Mouse (Mus musculus) forebrain, embryonic 14.5 days (tissue): ENCODE measurements around the gene Setd1a. TPM values are rescaled to one million over a fixed set of nuclear protein-coding genes. Genes with fewer than 3 reads are reported as not detected.

Experiments used
- ATAC-seq: fragments of 200-750 bp; cut with Nextera tagmentation; 2 replicates; pipeline ENCODE4 v1.8.0; 2017; ENCODE audit warnings: mild to moderate bottlenecking, moderate library complexity
- DNase-seq: peaks from one replicate; pipeline ENCODE4 v3.0.0-alpha.2; 2015; ENCODE audit warnings: low spot score
- H3K27ac ChIP-seq: fragments of 300-500 bp; sonication (generic); 2 replicates; pipeline ENCODE4 v1.5.1; 2014; ENCODE audit warnings: low read depth, mild to moderate bottlenecking, control low read depth, low read length, moderate library complexity
- H3K27me3 ChIP-seq: fragments of 300-500 bp; sonication (generic); replicated peaks from 2 replicates; pipeline ENCODE4 v1.6.1; 2014; ENCODE audit warnings: low read length, control low read depth, mixed read lengths; ENCODE audit not compliant: control insufficient read depth, insufficient read depth
- H3K36me3 ChIP-seq: fragments of 300-500 bp; sonication (generic); 2 replicates; pipeline ENCODE4 v1.6.1; 2014; ENCODE audit warnings: low read length, control low read depth; ENCODE audit not compliant: control insufficient read depth, insufficient read depth
- H3K4me1 ChIP-seq: fragments of 300-500 bp; sonication (generic); 2 replicates; pipeline ENCODE4 v1.6.1; 2014; ENCODE audit warnings: antibody characterized with exemption, low read length, control low read depth; ENCODE audit not compliant: control insufficient read depth, insufficient read depth
- H3K4me2 ChIP-seq: fragments of 300-500 bp; sonication (generic); 2 replicates; pipeline ENCODE4 v1.6.1; 2014; ENCODE audit warnings: mild to moderate bottlenecking, control low read depth, low read length
- H3K4me3 ChIP-seq: fragments of 300-500 bp; sonication (generic); 2 replicates; pipeline ENCODE4 v1.5.1; 2014; ENCODE audit warnings: low read depth, low read length, control low read depth
- H3K9ac ChIP-seq: fragments of 300-500 bp; sonication (generic); 2 replicates; pipeline ENCODE4 v1.6.1; 2014; ENCODE audit warnings: mild to moderate bottlenecking, low read length, control low read depth, moderate library complexity
- H3K9me3 ChIP-seq: fragments of 300-500 bp; sonication (generic); replicated peaks from 2 replicates; pipeline ENCODE4 v1.6.1; 2016; ENCODE audit warnings: low read length, control low read depth, mixed read lengths; ENCODE audit not compliant: control insufficient read depth
- WGBS: fragments of 180-500 bp; shearing (Covaris S2); extraction: QIAGEN DNeasy Blood & Tissue Kit; methylation state at CpG from one replicate; pipeline ENCODE4 v1.1.7; 2014; 5-methylcytosine and 5-hydroxymethylcytosine counted together
- polyA plus RNA-seq: library from polyadenylated mRNA; unstranded; fragments of >200 nt; fragmentation: Nextera tagmentation; extraction: Ambion mirVana; gene quantifications from 2 replicates; pipeline ENCODE4 v1.2.1, GENCODE M21; 2014

The Setd1a gene
- polyA plus RNA-seq, 1 experiment from 2014 or later = 17.0 TPM

DNA sequence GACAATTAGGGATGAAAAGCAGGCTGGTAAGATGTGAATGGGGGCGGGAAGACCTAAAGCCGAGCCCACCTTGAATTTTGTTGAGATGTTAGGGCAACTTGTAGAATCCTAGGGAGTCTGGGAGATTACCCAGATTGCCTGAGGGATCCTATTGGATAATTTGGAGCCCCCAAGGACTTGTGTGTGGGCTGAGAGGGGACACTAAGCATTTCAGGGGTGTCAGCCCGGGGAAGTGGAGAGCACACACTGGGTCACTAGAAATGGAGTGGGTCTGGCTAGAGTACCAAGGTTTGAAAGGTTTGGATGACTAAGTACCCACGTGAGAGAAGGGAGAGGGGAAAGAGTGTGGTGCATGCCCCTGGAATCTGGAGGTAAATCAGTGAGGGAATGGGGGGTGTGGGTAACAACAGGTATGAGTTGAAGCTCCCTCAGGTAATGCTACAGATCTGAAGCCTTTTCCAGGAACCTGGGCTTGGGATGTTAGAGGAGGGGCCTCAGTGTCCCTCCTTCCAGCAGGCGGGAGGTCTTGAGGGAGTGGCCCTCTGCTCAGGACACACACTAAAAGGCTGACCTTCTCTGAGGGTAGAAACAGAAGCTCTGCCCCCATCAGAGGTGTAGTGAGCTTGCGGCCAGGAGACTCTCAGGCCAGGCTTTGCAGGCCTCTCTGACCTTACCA is 28.8 kb upstream of the Setd1a start:
- Histone ChIP-seq H3K4me2 (peak overlapping the region; percentile 89), H3K27ac (peak overlapping the region; percentile 84; the same call in 1 of the 2 replicates), H3K9ac (peak overlapping the region; percentile 91), H3K4me3 (peak overlapping the region; percentile 87), H3K36me3 (peaks cover 49% of the 10 kb centered on the region), H3K27me3 (no peaks in the 10 kb centered on the region), H3K4me1 (peaks cover 11% of the 10 kb centered on the region; the same call in 1 of the 2 replicates), H3K9me3 (no peaks in the 10 kb centered on the region)
- 32% methylated on average over 6 of the region's 6 CpGs for WGBS
- DNase-seq = no peak
- ATAC-seq = no peak

DNA sequence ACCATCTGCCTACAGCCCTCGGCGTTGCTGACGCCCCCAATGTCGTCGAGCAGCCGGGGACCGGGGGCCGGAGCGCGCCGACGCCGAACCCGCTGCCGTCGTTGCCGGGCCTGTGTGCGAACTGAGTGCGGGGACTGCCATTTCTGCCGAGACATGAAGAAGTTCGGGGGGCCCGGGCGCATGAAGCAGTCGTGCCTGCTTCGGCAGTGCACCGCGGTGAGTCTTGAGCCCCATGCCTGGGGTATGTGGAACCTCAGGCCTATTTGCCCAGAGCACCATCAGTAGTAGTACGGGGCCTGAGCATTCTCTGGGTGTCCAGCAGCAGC is 28.3 kb upstream of the Setd1a start:
- Histone ChIP-seq H3K4me3 (no peak overlapping the region), H3K36me3 (peaks cover 54% of the 10 kb centered on the region), H3K9me3 (no peaks in the 10 kb centered on the region), H3K27ac (no peak overlapping the region), H3K4me2 (peak overlapping the region; percentile 89; the same call in 1 of the 2 replicates), H3K27me3 (no peaks in the 10 kb centered on the region), H3K4me1 (peaks cover 11% of the 10 kb centered on the region; the same call in 1 of the 2 replicates), H3K9ac (no peak overlapping the region)
- DNase-seq = no peak
- 94% methylated on average over 28 of the region's 28 CpGs for WGBS
- no peak for ATAC-seq

DNA sequence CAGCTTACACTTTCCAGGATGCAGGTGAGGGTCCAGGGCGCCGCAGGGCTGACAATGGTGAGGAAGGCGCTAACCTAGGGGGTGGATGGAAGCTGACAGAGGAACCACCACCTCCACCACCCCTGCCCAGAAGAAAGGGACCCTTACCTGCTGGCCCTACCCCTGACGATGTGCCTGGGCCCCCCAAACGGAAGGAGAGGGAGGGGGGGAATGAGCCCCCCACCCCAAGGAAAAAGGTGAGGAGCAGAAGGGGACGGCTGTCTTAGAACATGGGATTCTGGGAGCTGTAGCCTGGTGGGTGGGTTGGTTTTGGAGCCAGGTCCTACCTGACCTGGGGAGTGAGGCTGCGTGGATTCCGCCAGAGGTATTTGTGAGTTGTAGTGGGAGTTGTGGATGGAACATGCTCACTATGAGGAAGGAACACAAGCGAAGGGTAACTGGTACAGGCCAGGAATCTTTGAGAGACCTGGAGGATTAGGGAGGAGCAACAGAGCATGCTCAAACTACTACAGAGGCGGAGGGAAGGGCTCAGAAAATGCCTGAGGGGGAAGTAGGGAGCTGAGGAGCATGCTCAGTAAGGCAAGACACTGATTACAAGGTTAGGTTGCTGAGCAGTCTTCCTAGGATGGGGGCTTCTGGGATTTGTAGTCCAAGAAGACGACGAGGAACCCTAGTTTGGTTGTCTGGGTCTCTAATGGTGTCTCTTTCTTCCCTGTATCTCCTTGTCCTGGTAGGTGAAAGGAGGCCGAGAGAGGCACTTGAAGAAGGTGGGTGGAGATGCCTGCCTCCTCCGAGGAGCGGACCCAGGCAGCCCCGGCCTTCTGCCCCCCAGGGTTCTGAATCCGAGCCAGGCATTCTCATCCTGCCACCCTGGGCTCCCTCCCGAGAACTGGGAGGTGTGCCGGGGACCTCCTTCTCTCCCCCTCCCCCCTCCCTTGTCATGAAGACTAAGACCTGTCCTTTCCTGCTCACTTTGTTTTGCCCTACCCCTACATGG is 26.0 kb upstream of the Setd1a start:
- H3K9ac ChIP-seq = no peak overlapping the region
- ATAC-seq (no peak), DNase-seq (peak; percentile 42)
- no peaks in the 10 kb centered on the region for H3K27me3 ChIP-seq
- H3K36me3 ChIP-seq = peaks cover 76% of the 10 kb centered on the region
- no peak overlapping the region for H3K4me3 ChIP-seq
- peaks cover 6% of the 10 kb centered on the region; the same call in 1 of the 2 replicates for H3K4me1 ChIP-seq
- whole genome bisulfite sequencing = 84% methylated on average over 19 of the region's 19 CpGs
- H3K27ac ChIP-seq = no peak overlapping the region
- no peak overlapping the region for H3K4me2 ChIP-seq
- no peaks in the 10 kb centered on the region for H3K9me3 ChIP-seq

DNA sequence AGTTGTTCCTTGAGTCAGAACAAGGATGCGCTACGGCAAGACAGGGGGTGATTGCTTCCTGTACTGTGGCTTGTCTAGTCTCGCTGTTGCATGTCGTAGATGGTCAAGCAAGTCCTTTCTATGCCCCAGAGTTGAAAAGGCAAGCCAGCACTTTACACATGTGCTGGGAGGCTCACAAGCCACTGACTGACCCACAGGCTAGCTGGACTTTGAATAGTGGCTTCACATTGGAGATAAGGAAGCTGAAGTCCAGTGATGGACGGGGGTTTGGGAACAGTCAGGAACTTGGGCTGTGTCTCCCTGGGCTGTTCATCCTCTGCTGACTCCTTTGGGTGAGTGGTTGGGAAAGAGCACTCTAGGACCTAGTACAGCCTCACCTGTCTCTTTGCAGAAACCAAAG is 24.9 kb upstream of the Setd1a start:
- DNase-seq (no peak), ATAC-seq (no peak)
- WGBS = 95% methylated on average over 5 of the region's 5 CpGs
- Histone ChIP-seq H3K4me1 (peaks cover 6% of the 10 kb centered on the region; the same call in 1 of the 2 replicates), H3K9me3 (no peaks in the 10 kb centered on the region), H3K27me3 (no peaks in the 10 kb centered on the region), H3K9ac (no peak overlapping the region), H3K4me3 (no peak overlapping the region), H3K27ac (no peak overlapping the region), H3K4me2 (no peak overlapping the region), H3K36me3 (peaks cover 88% of the 10 kb centered on the region)

DNA sequence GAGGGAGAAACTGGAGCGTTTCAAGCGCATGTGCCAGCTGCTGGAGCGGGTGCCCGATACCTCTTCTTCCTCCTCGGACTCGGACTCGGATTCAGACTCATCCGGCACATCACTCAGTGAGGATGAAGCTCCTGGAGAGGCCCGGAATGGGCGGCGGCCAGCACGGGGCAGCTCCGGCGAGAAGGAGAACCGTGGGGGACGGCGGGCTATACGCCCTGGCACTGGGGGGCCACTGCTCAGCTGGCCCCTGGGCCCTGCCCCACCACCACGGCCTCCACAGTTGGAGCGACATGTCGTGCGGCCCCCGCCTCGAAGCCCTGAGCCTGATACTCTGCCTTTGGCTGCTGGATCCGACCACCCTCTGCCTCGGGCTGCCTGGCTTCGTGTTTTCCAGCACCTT is 24.4 kb upstream of the Setd1a start:
- H3K4me3 ChIP-seq = no peak overlapping the region
- H3K27me3 ChIP-seq = no peaks in the 10 kb centered on the region
- H3K9ac ChIP-seq = no peak overlapping the region
- peaks cover 6% of the 10 kb centered on the region; the same call in 1 of the 2 replicates for H3K4me1 ChIP-seq
- WGBS = 91% methylated on average over 27 of the region's 27 CpGs
- no peak overlapping the region for H3K4me2 ChIP-seq
- ATAC-seq = no peak
- H3K27ac ChIP-seq = no peak overlapping the region
- peaks cover 92% of the 10 kb centered on the region for H3K36me3 ChIP-seq
- no peak for DNase-seq
- H3K9me3 ChIP-seq = no peaks in the 10 kb centered on the region

DNA sequence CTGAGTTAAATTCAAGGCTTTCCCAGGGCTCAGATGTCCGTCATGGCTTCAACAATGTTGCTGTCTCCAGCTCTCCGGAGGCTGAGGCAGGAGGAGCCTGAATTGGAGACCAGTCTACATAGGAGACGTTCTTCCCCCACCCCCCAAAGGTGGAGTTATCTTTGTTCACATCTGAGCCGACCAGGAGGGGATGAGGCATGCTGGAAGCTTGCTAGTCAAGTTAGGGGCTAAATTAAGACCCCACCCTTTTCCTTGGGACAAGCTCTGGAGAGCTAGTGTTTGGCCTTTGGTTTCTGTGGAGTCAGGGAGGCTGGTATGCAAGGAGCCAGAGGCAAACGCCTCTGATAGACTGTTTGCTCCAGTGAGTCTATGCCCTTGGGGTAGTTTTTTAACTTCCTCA is 23.3 kb upstream of the Setd1a start:
- H3K36me3 ChIP-seq = peaks cover 100% of the 10 kb centered on the region
- H3K4me2 ChIP-seq = no peak overlapping the region

DNA sequence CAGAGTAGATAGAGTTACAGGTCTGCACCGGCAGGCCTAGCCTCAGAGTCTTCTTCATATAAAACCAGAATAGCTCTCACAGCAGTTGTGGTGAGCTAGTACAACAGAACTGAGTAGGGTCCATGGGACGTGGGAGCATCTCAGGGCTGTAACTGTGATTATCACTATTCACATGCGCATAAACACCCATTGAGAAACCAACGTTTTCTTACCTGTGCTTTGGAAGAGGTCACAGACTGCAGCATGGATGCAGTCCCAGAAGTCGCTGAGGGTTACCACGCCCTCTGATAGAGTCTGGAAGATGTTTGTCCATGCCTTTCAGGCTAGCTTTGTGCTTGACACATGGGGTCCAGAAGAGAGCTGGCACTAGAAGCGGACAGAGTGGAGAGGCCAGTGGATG is 22.7 kb upstream of the Setd1a start:
- no peak overlapping the region for H3K4me3 ChIP-seq
- no peaks in the 10 kb centered on the region for H3K27me3 ChIP-seq
- no peak overlapping the region for H3K9ac ChIP-seq
- no peak overlapping the region for H3K4me2 ChIP-seq
- H3K9me3 ChIP-seq = no peaks in the 10 kb centered on the region
- DNase-seq (no peak), ATAC-seq (no peak)
- WGBS = 91% methylated on average over 7 of the region's 7 CpGs
- no peak overlapping the region for H3K27ac ChIP-seq
- no peaks in the 10 kb centered on the region for H3K4me1 ChIP-seq
- peaks cover 100% of the 10 kb centered on the region for H3K36me3 ChIP-seq

More for the DNA sequence above, 23.3 kb upstream of the Setd1a start:
- Histone ChIP-seq H3K9ac (no peak overlapping the region), H3K9me3 (no peaks in the 10 kb centered on the region), H3K4me3 (no peak overlapping the region), H3K27ac (no peak overlapping the region), H3K4me1 (no peaks in the 10 kb centered on the region), H3K27me3 (no peaks in the 10 kb centered on the region)
- WGBS = 79% methylated on average over 5 of the region's 5 CpGs
- DNase-seq (no peak), ATAC-seq (no peak)

DNA sequence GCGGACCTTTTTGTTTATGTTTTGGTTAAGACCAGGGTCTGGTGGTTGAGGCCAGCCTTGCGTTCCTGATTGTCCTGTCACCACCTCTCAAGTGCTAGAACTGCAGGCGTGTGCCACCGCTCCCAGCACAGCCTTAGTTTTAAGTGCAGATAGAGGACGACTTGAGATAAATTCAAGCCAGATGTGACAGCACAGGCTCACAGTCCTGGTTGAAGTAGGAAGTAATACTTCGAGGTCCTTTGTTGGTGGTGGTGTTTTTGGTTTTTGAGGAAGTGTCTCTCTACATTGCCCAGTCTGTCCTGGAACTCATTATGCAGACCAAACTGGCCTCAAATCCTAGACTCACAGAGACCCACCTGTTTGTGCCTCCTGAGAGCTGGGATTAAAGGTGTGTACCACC is 16.8 kb upstream of the Setd1a start:
- WGBS = 83% methylated on average over 6 of the region's 6 CpGs
- no peak overlapping the region for H3K27ac ChIP-seq

DNA sequence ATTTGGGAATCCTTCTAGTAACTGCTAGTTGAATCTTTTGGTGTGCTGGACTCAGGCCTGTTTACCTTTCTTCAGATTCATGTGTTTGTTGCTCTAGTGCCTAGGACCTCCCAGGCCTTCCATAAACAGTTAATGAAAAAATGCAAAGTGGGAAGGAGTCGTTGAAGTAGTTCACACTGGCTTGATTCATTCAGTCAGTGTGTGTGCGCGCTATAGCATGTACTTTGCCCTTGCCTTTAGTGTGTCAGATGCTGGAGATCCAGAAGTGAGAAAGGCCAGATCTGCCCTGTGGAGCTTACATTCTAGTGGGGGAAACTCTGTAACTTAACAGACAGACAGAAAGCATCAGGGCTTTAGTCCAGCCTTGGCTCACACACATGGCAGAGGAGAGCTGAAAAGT is 16.0 kb upstream of the Setd1a start:
- Histone ChIP-seq H3K9ac (no peak overlapping the region), H3K36me3 (peaks cover 84% of the 10 kb centered on the region), H3K27me3 (no peaks in the 10 kb centered on the region), H3K9me3 (no peaks in the 10 kb centered on the region), H3K4me1 (no peaks in the 10 kb centered on the region), H3K4me2 (no peak overlapping the region), H3K4me3 (no peak overlapping the region), H3K27ac (no peak overlapping the region)
- no peak for DNase-seq
- WGBS = 89% methylated on average over 3 of the region's 3 CpGs
- ATAC-seq = no peak

More for the DNA sequence above, 16.8 kb upstream of the Setd1a start:
- Histone ChIP-seq H3K27me3 (no peaks in the 10 kb centered on the region), H3K36me3 (peaks cover 84% of the 10 kb centered on the region), H3K4me1 (no peaks in the 10 kb centered on the region), H3K9ac (no peak overlapping the region), H3K4me2 (no peak overlapping the region), H3K4me3 (no peak overlapping the region), H3K9me3 (no peaks in the 10 kb centered on the region)
- ATAC-seq = no peak
- DNase-seq = no peak
